20 mouse cellular contexts compared by ENCODE assay signal in the genomic region with DNA sequence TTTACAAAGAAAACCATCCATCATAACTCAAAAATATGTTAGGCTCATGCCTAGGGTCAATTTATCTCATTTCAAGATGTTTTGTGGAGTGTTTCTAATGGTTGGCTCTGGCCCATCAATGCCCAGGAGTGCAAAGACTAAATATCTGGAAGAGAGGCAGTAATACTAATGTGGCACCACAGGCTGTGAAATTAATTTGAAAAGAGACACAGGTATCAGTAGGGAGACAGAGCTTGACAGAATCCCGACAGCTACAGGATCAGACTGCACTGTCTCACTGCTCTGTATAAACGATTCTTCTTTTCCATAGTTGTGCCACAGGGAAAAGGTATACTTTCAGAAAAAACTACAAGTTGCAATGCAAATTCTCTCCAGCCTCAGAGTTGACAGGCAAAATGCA.
DNase-seq lines count a peak whose midpoint lies in the region; ATAC-seq and TF ChIP-seq lines count a peak whose summit lies in the region.
"Had no signal": no experiment of that assay in that cellular context is flagged by ENCODE, and none has a peak within 500 bp of the region (broad histone marks: within the 10 kb centered on the region; RNA-seq: fewer than 3 reads in every experiment).

No protein-coding gene starts in this region.

- H3K4me3 ChIP-seq in hindbrain, embryonic 15.5 days, result no peak overlapping the region
- H3K4me3 ChIP-seq in hindbrain, embryonic 12.5 days, result no peak overlapping the region
- no peak overlapping the region for H3K4me3 ChIP-seq in hindbrain, postnatal 0 days (ENCODE audit: low read length)
- no peak overlapping the region for H3K4me3 ChIP-seq in hindbrain, embryonic 13.5 days
- no peak overlapping the region for H3K4me3 ChIP-seq in midbrain, embryonic 15.5 days
- no peak overlapping the region for H3K4me3 ChIP-seq in midbrain, embryonic 10.5 days
- H3K4me3 ChIP-seq: embryonic facial prominence, embryonic 10.5 days; embryonic facial prominence, embryonic 12.5 days; forebrain, embryonic 13.5 days; forebrain, embryonic 15.5 days had no signal

- no peak for TF ChIP-seq CTCF in hindbrain, postnatal 0 days (IDR thresholded peaks at IDR 0.05; ENCODE audit: low read depth)
- no peak for TF ChIP-seq CTCF in brain, embryonic 14.5 days (IDR thresholded peaks at IDR 0.05; ENCODE audit: borderline replicate concordance, extremely low read depth, insufficient read depth, insufficient read length)

- H3K9ac ChIP-seq in hindbrain, embryonic 15.5 days, result no peak overlapping the region
- H3K9ac ChIP-seq in hindbrain, embryonic 12.5 days, result no peak overlapping the region
- H3K9ac ChIP-seq in hindbrain, postnatal 0 days (replicated peaks; ENCODE audit: low read length), result no peak overlapping the region
- H3K9ac ChIP-seq in hindbrain, embryonic 13.5 days, result no peak overlapping the region
- no peak overlapping the region for H3K9ac ChIP-seq in midbrain, embryonic 15.5 days
- H3K9ac ChIP-seq: embryonic facial prominence, embryonic 12.5 days; forebrain, embryonic 13.5 days; forebrain, embryonic 15.5 days had no signal

- no peak for TF ChIP-seq POLR2A in brain, embryonic 14.5 days (IDR thresholded peaks at IDR 0.05; ENCODE audit: borderline replicate concordance, extremely low read depth, insufficient read depth, insufficient read length, poor library complexity, severe bottlenecking)

- H3K27ac ChIP-seq in hindbrain, embryonic 15.5 days (replicated peaks), result no peak overlapping the region
- H3K27ac ChIP-seq in hindbrain, embryonic 12.5 days, result no peak overlapping the region
- H3K27ac ChIP-seq in hindbrain, postnatal 0 days, result no peak overlapping the region
- H3K27ac ChIP-seq in hindbrain, embryonic 13.5 days, result no peak overlapping the region
- no peak overlapping the region for H3K27ac ChIP-seq in midbrain, embryonic 15.5 days
- no peak overlapping the region for H3K27ac ChIP-seq in midbrain, embryonic 10.5 days (replicated peaks)
- H3K27ac ChIP-seq: embryonic facial prominence, embryonic 10.5 days; embryonic facial prominence, embryonic 12.5 days; forebrain, embryonic 13.5 days; forebrain, embryonic 15.5 days had no signal

- H3K4me1 ChIP-seq in hindbrain, embryonic 15.5 days (replicated peaks), result no peaks in the 10 kb centered on the region
- H3K4me1 ChIP-seq in hindbrain, embryonic 12.5 days, result no peaks in the 10 kb centered on the region
- H3K4me1 ChIP-seq in hindbrain, postnatal 0 days (ENCODE audit: insufficient read depth, low read length), result no peaks in the 10 kb centered on the region
- no peaks in the 10 kb centered on the region for H3K4me1 ChIP-seq in hindbrain, embryonic 13.5 days (replicated peaks)
- no peaks in the 10 kb centered on the region for H3K4me1 ChIP-seq in midbrain, embryonic 15.5 days
- H3K4me1 ChIP-seq in midbrain, embryonic 10.5 days, result no peaks in the 10 kb centered on the region
- H3K4me1 ChIP-seq: embryonic facial prominence, embryonic 10.5 days; embryonic facial prominence, embryonic 12.5 days had no signal

- ATAC-seq in hindbrain, embryonic 15.5 days (ENCODE audit: low FRiP score, low read depth), result peak; percentile 56; the same call in 1 of the 2 replicates
- ATAC-seq in hindbrain, embryonic 12.5 days (ENCODE audit: low FRiP score), result no peak
- no peak for ATAC-seq in hindbrain, postnatal 0 days
- ATAC-seq in hindbrain, embryonic 13.5 days (ENCODE audit: low FRiP score), result no peak
- ATAC-seq in midbrain, embryonic 15.5 days (replicated peaks), result peak; percentile 52; the same call in 1 of the 2 replicates
- ATAC-seq: forebrain, embryonic 13.5 days; forebrain, embryonic 15.5 days had no signal

- WGBS in hindbrain, embryonic 15.5 days, result 38% methylated on average over 2 of the region's 2 CpGs
- WGBS in hindbrain, embryonic 12.5 days, result 69% methylated on average over 2 of the region's 2 CpGs
- 45% methylated on average over 2 of the region's 2 CpGs for WGBS in hindbrain, postnatal 0 days
- WGBS in hindbrain, embryonic 13.5 days, result 64% methylated on average over 2 of the region's 2 CpGs
- WGBS in midbrain, embryonic 15.5 days, result 51% methylated on average over 2 of the region's 2 CpGs
- 87% methylated on average over 2 of the region's 2 CpGs for WGBS in midbrain, embryonic 10.5 days

- no peaks in the 10 kb centered on the region for H3K36me3 ChIP-seq in hindbrain, embryonic 15.5 days
- no peaks in the 10 kb centered on the region for H3K36me3 ChIP-seq in hindbrain, embryonic 12.5 days
- no peaks in the 10 kb centered on the region for H3K36me3 ChIP-seq in hindbrain, postnatal 0 days (ENCODE audit: insufficient read depth, low read length)
- H3K36me3 ChIP-seq in hindbrain, embryonic 13.5 days, result no peaks in the 10 kb centered on the region
- H3K36me3 ChIP-seq in midbrain, embryonic 15.5 days (replicated peaks), result no peaks in the 10 kb centered on the region
- no peaks in the 10 kb centered on the region for H3K36me3 ChIP-seq in midbrain, embryonic 10.5 days
- H3K36me3 ChIP-seq: embryonic facial prominence, embryonic 10.5 days; embryonic facial prominence, embryonic 12.5 days; forebrain, embryonic 15.5 days had no signal

- H3K27me3 ChIP-seq in hindbrain, embryonic 15.5 days, result no peaks in the 10 kb centered on the region
- H3K27me3 ChIP-seq in hindbrain, embryonic 12.5 days, result no peaks in the 10 kb centered on the region; the same call in 1 of the 2 replicates
- H3K27me3 ChIP-seq in hindbrain, postnatal 0 days (ENCODE audit: insufficient read depth, low read length), result no peaks in the 10 kb centered on the region
- no peaks in the 10 kb centered on the region for H3K27me3 ChIP-seq in hindbrain, embryonic 13.5 days
- no peaks in the 10 kb centered on the region for H3K27me3 ChIP-seq in midbrain, embryonic 15.5 days (replicated peaks)
- H3K27me3 ChIP-seq in midbrain, embryonic 10.5 days (ENCODE audit: low read depth, poor library complexity, severe bottlenecking), result no peaks in the 10 kb centered on the region
- H3K27me3 ChIP-seq: embryonic facial prominence, embryonic 12.5 days; forebrain, embryonic 13.5 days; forebrain, embryonic 15.5 days had no signal

- peak; percentile 11 for DNase-seq in hindbrain, postnatal 0 days (ENCODE audit: low spot score)
- DNase-seq in midbrain, embryonic 10.5 days (ENCODE audit: low spot score), result no peak
- peak; percentile 17 for DNase-seq in brain, embryonic 14.5 days (ENCODE audit: low read depth)
- no peak for DNase-seq in spleen, adult 18-20 months
- DNase-seq: adrenal gland, adult 2 months; adrenal gland, postnatal 10 days; adrenal gland, postnatal 25 days; cerebellum, adult 11-12 months; cerebellum, adult 2 months; cerebellum, adult 9-10 months; cerebellum, postnatal 10 days; cerebellum, postnatal 25 days had no signal

- no peak overlapping the region for H3K4me2 ChIP-seq in hindbrain, embryonic 15.5 days
- H3K4me2 ChIP-seq in hindbrain, embryonic 12.5 days (replicated peaks), result no peak overlapping the region
- H3K4me2 ChIP-seq in hindbrain, postnatal 0 days (ENCODE audit: low read depth, low read length), result no peak overlapping the region
- no peak overlapping the region for H3K4me2 ChIP-seq in hindbrain, embryonic 13.5 days
- no peak overlapping the region for H3K4me2 ChIP-seq in midbrain, embryonic 15.5 days
- H3K4me2 ChIP-seq: embryonic facial prominence, embryonic 12.5 days; forebrain, embryonic 13.5 days; forebrain, embryonic 15.5 days had no signal

- no peaks in the 10 kb centered on the region for H3K9me3 ChIP-seq in hindbrain, embryonic 15.5 days
- no peaks in the 10 kb centered on the region for H3K9me3 ChIP-seq in hindbrain, embryonic 12.5 days (replicated peaks)
- no peaks in the 10 kb centered on the region for H3K9me3 ChIP-seq in hindbrain, postnatal 0 days (ENCODE audit: low read length)
- H3K9me3 ChIP-seq in hindbrain, embryonic 13.5 days, result no peaks in the 10 kb centered on the region
- no peaks in the 10 kb centered on the region for H3K9me3 ChIP-seq in midbrain, embryonic 15.5 days
- H3K9me3 ChIP-seq in midbrain, embryonic 10.5 days (replicated peaks), result no peaks in the 10 kb centered on the region
- H3K9me3 ChIP-seq: embryonic facial prominence, embryonic 10.5 days; embryonic facial prominence, embryonic 12.5 days; forebrain, embryonic 13.5 days; forebrain, embryonic 15.5 days had no signal

Comparison
In these comparisons a context has a peak if more than half of its experiments do, and no peak if none do; other contexts are left out.
1. ATAC-seq: peak in hindbrain, embryonic 15.5 days (single experiment) and midbrain, embryonic 15.5 days (single experiment); none in hindbrain, embryonic 12.5 days (single experiment), hindbrain, postnatal 0 days (single experiment) and hindbrain, embryonic 13.5 days (single experiment).
2. DNase-seq: peak in hindbrain, postnatal 0 days (single experiment) and brain, embryonic 14.5 days (single experiment); none in midbrain, embryonic 10.5 days (single experiment) and spleen, adult 18-20 months (0 of 2).